Mouse (Mus musculus) neural tube, embryonic 11.5 days (tissue): Measurements from ENCODE around the gene Shld2. TPM values are rescaled to one million over a fixed set of nuclear protein-coding genes. Genes with fewer than 3 reads are reported as not detected.
"Not testable (repeated sequence)": the region's sequence is repeated elsewhere in the genome, so short reads cannot be mapped to it uniquely, and the experiment has no call there.

Experiments
- ATAC-seq: fragments of 200-750 bp; cut with Nextera tagmentation; 2 replicates; pipeline ENCODE4 v1.8.0; 2017; ENCODE audit warnings: moderate number of reproducible peaks, mild to moderate bottlenecking, moderate TSS enrichment, moderate library complexity; ENCODE audit not compliant: insufficient read depth, low FRiP score, low TSS enrichment
- DNase-seq: peaks from one replicate; pipeline ENCODE4 v3.0.0-alpha.2; 2015; ENCODE audit warnings: low spot score
- H3K27ac ChIP-seq: fragments of 300-500 bp; sonication (generic); 2 replicates; pipeline ENCODE4 v1.5.1; 2014; ENCODE audit warnings: low read depth, mild to moderate bottlenecking, low read length
- H3K27me3 ChIP-seq: fragments of 300-500 bp; sonication (generic); 2 replicates; pipeline ENCODE4 v1.6.1; 2014; ENCODE audit warnings: mild to moderate bottlenecking, low read length, mixed read lengths; ENCODE audit not compliant: control insufficient read depth, insufficient read depth
- H3K36me3 ChIP-seq: fragments of 300-500 bp; sonication (generic); 2 replicates; pipeline ENCODE4 v1.6.1; 2014; ENCODE audit warnings: mild to moderate bottlenecking, low read length, moderate library complexity, mixed read lengths; ENCODE audit not compliant: control insufficient read depth, insufficient read depth
- H3K4me1 ChIP-seq: fragments of 300-500 bp; sonication (generic); 2 replicates; pipeline ENCODE4 v1.6.1; 2014; ENCODE audit warnings: low read length, mixed read lengths; ENCODE audit not compliant: control insufficient read depth, insufficient read depth
- H3K4me2 ChIP-seq: fragments of 300-500 bp; sonication (generic); 2 replicates; pipeline ENCODE4 v1.6.1; 2014; ENCODE audit warnings: low read depth, mild to moderate bottlenecking, moderate library complexity
- H3K4me3 ChIP-seq: fragments of 300-500 bp; sonication (generic); 2 replicates; pipeline ENCODE4 v1.5.1; 2014; ENCODE audit warnings: low read depth, low read length
- H3K9ac ChIP-seq: fragments of 300-500 bp; sonication (generic); 2 replicates; pipeline ENCODE4 v1.6.1; 2014; ENCODE audit warnings: mild to moderate bottlenecking, low read length
- H3K9me3 ChIP-seq: fragments of 300-500 bp; sonication (generic); 2 replicates; pipeline ENCODE4 v1.6.1; 2016; ENCODE audit warnings: low read length; ENCODE audit not compliant: control insufficient read depth
- WGBS: fragments of 180-500 bp; shearing (Covaris S2); extraction: QIAGEN DNeasy Blood & Tissue Kit; methylation state at CpG from one replicate; pipeline ENCODE4 v1.1.7; 2014; 5-methylcytosine and 5-hydroxymethylcytosine counted together
- polyA plus RNA-seq: library from polyadenylated mRNA; unstranded; fragments of >200 nt; fragmentation: Nextera tagmentation; extraction: Ambion mirVana; gene quantifications from 2 replicates; pipeline ENCODE4 v1.2.1, GENCODE M21; 2014

The Shld2 gene
- polyA plus RNA-seq, 1 experiment from 2014 or later, result 7.7 TPM

GRCm38 (mm10) chr14:34288396-34288795 is 21.9 kb downstream of the Shld2 start:
- Histone ChIP-seq H3K4me1 (no peaks in the 10 kb centered on the region), H3K4me2 (no peak overlapping the region), H3K9me3 (no peaks in the 10 kb centered on the region), H3K4me3 (no peak overlapping the region), H3K36me3 (no peaks in the 10 kb centered on the region), H3K9ac (no peak overlapping the region), H3K27me3 (no peaks in the 10 kb centered on the region), H3K27ac (no peak overlapping the region)
- ATAC-seq (no peak), DNase-seq (no peak)
- whole genome bisulfite sequencing, result 77% methylated on average over 2 of the region's 2 CpGs

- ATAC-seq (no peak), DNase-seq (no peak)
- Histone ChIP-seq H3K27me3 (no peaks in the 10 kb centered on the region), H3K4me1 (no peaks in the 10 kb centered on the region), H3K4me2 (no peak overlapping the region), H3K36me3 (no peaks in the 10 kb centered on the region), H3K9ac (no peak overlapping the region), H3K27ac (no peak overlapping the region), H3K4me3 (no peak overlapping the region), H3K9me3 (no peaks in the 10 kb centered on the region)
- 94% methylated on average over 5 of the region's 5 CpGs for WGBS
Measured at GRCm38 (mm10) chr14:34281736-34282269, 28.5 kb downstream of the Shld2 start.

- Histone ChIP-seq H3K27ac (no peak overlapping the region), H3K4me3 (no peak overlapping the region), H3K9me3 (no peaks in the 10 kb centered on the region), H3K9ac (no peak overlapping the region), H3K4me2 (no peak overlapping the region), H3K4me1 (no peaks in the 10 kb centered on the region), H3K36me3 (no peaks in the 10 kb centered on the region), H3K27me3 (no peaks in the 10 kb centered on the region)
- DNase-seq (no peak), ATAC-seq (no peak)
- WGBS, result 83% methylated on average over 2 of the region's 2 CpGs
Measured at GRCm38 (mm10) chr14:34280798-34281197, 29.5 kb downstream of the Shld2 start.

- H3K9me3 ChIP-seq, result no peaks in the 10 kb centered on the region
- H3K27ac ChIP-seq, result no peak overlapping the region
- H3K4me3 ChIP-seq, result no peak overlapping the region
- H3K9ac ChIP-seq, result no peak overlapping the region
- ATAC-seq (no peak), DNase-seq (no peak)
- no peaks in the 10 kb centered on the region for H3K36me3 ChIP-seq
- 74% methylated on average over 4 of the region's 4 CpGs for WGBS
- no peaks in the 10 kb centered on the region for H3K27me3 ChIP-seq
- H3K4me1 ChIP-seq, result no peaks in the 10 kb centered on the region
- H3K4me2 ChIP-seq, result no peak overlapping the region
Measured at GRCm38 (mm10) chr14:34279726-34280125, 30.6 kb downstream of the Shld2 start.

- Histone ChIP-seq H3K9ac (no peak overlapping the region), H3K27me3 (no peaks in the 10 kb centered on the region), H3K4me2 (no peak overlapping the region), H3K4me1 (no peaks in the 10 kb centered on the region), H3K9me3 (no peaks in the 10 kb centered on the region), H3K36me3 (no peaks in the 10 kb centered on the region), H3K4me3 (no peak overlapping the region), H3K27ac (no peak overlapping the region)
- DNase-seq (no peak), ATAC-seq (no peak)
- whole genome bisulfite sequencing, result 90% methylated on average over 4 of the region's 4 CpGs
Measured at GRCm38 (mm10) chr14:34275225-34275624, 35.1 kb downstream of the Shld2 start.

GRCm38 (mm10) chr14:34274141-34274540 is 36.2 kb downstream of the Shld2 start:
- DNase-seq, result no peak
- ATAC-seq, result no peak
- Histone ChIP-seq H3K4me1 (no peaks in the 10 kb centered on the region), H3K9me3 (no peaks in the 10 kb centered on the region), H3K27me3 (no peaks in the 10 kb centered on the region), H3K9ac (no peak overlapping the region), H3K4me3 (no peak overlapping the region), H3K27ac (no peak overlapping the region), H3K36me3 (no peaks in the 10 kb centered on the region), H3K4me2 (no peak overlapping the region)
- WGBS, result 97% methylated on average over 3 of the region's 3 CpGs

GRCm38 (mm10) chr14:34273280-34273679 is 37.0 kb downstream of the Shld2 start:
- H3K4me2 ChIP-seq, result no peak overlapping the region
- H3K4me3 ChIP-seq, result no peak overlapping the region
- WGBS, result 69% methylated on average over 2 of the region's 2 CpGs
- DNase-seq, result no peak
- no peaks in the 10 kb centered on the region for H3K4me1 ChIP-seq
- no peak for ATAC-seq
- H3K27ac ChIP-seq, result no peak overlapping the region
- H3K9ac ChIP-seq, result no peak overlapping the region
- H3K36me3 ChIP-seq, result no peaks in the 10 kb centered on the region
- H3K9me3 ChIP-seq, result no peaks in the 10 kb centered on the region
- H3K27me3 ChIP-seq, result no peaks in the 10 kb centered on the region

- Histone ChIP-seq H3K4me2 (no peak overlapping the region), H3K4me1 (no peaks in the 10 kb centered on the region), H3K27ac (no peak overlapping the region), H3K27me3 (no peaks in the 10 kb centered on the region), H3K4me3 (no peak overlapping the region), H3K9ac (no peak overlapping the region), H3K9me3 (no peaks in the 10 kb centered on the region), H3K36me3 (no peaks in the 10 kb centered on the region)
- 81% methylated on average over 9 of the region's 9 CpGs for WGBS
- DNase-seq (no peak), ATAC-seq (no peak)
Measured at GRCm38 (mm10) chr14:34268046-34268445, 42.2 kb downstream of the Shld2 start.

- not testable (repeated sequence) for H3K36me3 ChIP-seq, H3K4me3 ChIP-seq, H3K4me1 ChIP-seq, ATAC-seq, H3K27me3 ChIP-seq, DNase-seq, H3K27ac ChIP-seq, H3K4me2 ChIP-seq, H3K9ac ChIP-seq, H3K9me3 ChIP-seq
- 71% methylated on average over 3 of the region's 3 CpGs for WGBS
Measured at GRCm38 (mm10) chr14:34258525-34258924, 51.8 kb downstream of the Shld2 start.
